Mouse (Mus musculus): ENCODE data around the gene Nexn.

The Nexn gene

DNA sequence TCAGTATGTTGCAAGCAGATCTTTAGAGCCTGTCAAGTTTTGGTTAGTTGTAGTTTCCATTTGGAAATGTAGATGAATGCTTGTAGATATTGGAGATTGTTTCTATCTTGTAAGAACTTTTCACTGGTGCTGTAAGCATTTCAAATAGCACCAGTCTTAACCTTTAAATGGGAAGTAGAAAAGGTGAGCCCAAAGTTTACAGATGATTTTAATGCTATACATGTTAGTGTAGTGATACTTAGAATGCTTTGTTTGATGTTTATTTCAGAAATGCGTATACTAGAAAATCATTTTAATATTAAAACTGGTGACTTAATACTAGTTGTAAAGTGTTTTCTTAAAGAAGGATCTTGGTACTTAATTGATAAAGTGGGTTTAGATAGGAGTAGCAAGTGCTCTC is 30.3 kb downstream of the Nexn start:
- DNase-seq (ENCODE audit: low read depth, low spot score) = no peak

GRCm38 (mm10) chr3:152235238-152235637 is 30.9 kb downstream of the Nexn start:
- no peak for DNase-seq (ENCODE audit: low read depth, low spot score)

- DNase-seq (ENCODE audit: low read depth, low spot score) = no peak
Measured at GRCm38 (mm10) chr3:152231333-152232100, 34.6 kb downstream of the Nexn start.

DNA sequence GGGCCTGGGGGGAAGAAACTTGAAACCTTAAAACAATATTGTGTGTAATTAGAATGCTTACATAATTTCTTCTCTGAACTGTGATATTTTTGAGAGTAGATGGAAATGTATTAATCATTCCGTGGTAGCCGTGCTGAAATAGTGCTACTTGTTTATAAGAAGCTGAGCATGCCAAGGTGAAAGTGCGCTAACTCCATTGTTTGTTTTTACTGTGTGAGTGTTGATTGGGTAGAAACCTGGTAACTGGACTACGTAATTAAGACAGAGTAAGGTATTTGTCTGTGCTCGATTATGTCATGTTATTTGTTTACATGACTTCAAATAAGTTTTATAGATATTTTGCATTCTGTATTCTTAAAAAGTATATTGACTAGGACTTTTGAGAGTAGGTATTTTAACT is 36.9 kb downstream of the Nexn start:
- no peak for DNase-seq (ENCODE audit: low read depth, low spot score)

- no peak for DNase-seq (ENCODE audit: low read depth, low spot score)
Measured at GRCm38 (mm10) chr3:152228843-152229242, 37.3 kb downstream of the Nexn start.

DNA sequence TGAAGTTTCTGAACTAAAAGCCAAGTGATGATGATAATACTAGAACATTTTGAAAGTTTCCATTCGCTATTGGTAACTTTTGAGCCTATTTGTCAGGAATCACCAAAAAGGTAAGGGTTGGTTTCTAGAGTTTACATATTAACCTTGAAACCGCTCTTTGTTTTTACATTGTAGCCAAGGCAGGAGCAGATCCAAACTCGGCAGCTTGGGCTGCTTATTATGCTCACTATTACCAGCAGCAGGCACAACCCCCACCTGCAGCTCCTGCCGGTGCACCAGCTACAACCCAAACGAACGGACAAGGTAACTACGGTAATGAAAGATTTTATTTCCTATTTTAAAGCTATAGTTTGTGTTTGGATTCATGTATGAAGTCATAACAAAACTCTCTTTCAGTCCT is 40.2 kb downstream of the Nexn start:
- no peak for DNase-seq (ENCODE audit: low read depth, low spot score)

DNA sequence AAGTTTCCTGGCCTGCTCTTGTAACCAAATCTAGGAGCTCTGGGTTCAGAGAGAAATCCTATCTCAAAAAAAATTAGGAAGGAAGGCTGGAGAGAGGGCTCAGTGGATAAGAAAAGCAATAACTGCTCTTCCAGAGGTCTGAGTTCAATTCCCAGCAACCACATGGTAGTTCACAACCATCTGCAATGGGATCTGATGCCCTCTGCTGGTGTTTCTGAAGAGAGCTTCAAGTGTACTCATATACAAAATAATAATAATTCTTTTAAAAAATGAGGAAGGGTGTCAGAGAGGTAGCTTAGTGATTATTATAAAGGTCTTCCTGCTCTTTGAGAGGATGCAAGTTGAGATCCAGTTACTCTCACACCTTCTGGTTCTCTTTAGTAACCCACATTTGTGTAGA is 41.2 kb downstream of the Nexn start:
- no peak for DNase-seq (ENCODE audit: low read depth, low spot score)

GRCm38 (mm10) chr3:152213416-152213815 is 52.7 kb downstream of the Nexn start:
- DNase-seq (ENCODE audit: low read depth, low spot score) = no peak

GRCm38 (mm10) chr3:152211731-152212279 is 54.3 kb downstream of the Nexn start:
- DNase-seq (ENCODE audit: low read depth, low spot score) = peak; percentile 89

DNA sequence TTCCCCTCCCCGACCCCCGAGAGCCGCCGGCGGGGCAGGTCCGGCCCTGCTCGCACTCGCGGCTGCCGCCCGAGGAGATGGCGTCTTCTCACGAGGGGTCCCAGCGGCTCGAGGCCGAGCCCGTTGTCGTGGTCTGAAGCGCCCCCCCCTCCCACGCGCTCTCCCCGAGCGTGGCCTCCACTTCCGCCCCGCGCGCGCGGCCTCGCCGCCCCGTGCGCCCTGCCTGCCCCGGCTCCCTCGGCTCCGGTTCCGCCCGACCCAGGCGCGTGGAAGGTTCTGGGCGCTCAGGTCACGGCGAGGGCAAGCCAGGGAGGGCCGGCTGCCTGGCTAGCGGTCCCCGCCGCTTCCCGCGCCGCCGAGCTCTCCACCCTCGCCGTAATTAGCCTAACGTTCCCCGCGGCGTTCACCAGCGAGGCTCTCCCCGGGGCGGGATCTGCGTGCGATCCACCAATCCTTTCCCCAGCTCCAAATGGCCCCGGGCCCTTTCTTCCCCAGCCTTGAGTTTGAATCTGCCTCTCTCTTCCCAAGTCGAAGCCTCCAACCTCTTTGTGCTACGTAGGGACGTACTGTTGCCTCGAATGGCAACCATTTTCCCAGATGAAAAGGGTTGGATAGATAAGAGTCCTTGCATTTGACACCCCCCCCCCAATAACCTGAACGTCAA is 55.3 kb downstream of the Nexn start:
- DNase-seq (ENCODE audit: low read depth, low spot score) = peak; percentile 84

GRCm38 (mm10) chr3:152209967-152210634 is 56.0 kb downstream of the Nexn start, which contains the start of the genes Dnajb4 and Fubp1:
Gene Dnajb4, minus strand, starts transcription at chr3:152210302.
Gene Fubp1, plus strand, starts transcription at chr3:152210422.
- DNase-seq (ENCODE audit: low read depth, low spot score) = peak; percentile 100

- DNase-seq (ENCODE audit: low read depth, low spot score) = peak; percentile 73
Measured at GRCm38 (mm10) chr3:152209177-152209966, 56.8 kb downstream of the Nexn start.

GRCm38 (mm10) chr3:152208096-152208885 is 57.9 kb downstream of the Nexn start:
- DNase-seq (ENCODE audit: low read depth, low spot score) = no peak

- no peak for DNase-seq (ENCODE audit: low read depth, low spot score)
Measured at GRCm38 (mm10) chr3:152207156-152207555, 59.0 kb downstream of the Nexn start.

DNA sequence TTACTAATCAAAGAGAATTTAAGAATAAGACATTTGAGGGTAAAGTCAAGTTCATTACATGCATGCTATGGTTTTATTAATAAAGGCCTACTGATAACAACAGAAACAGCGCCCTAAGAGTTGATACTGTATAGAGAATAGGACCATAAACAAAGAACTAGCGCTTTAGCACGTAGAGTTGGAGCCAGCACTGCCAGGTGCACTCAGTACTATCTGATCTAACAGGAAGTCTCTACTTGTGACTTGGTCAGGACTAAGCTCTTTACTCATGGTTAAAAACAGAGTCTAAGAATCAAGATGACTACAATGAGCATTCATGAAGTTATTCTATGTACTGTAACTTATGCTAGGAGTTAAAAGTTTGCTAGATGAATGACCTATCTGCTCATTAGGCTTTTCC is 61.6 kb downstream of the Nexn start:
- DNase-seq (ENCODE audit: low read depth, low spot score) = no peak

DNA sequence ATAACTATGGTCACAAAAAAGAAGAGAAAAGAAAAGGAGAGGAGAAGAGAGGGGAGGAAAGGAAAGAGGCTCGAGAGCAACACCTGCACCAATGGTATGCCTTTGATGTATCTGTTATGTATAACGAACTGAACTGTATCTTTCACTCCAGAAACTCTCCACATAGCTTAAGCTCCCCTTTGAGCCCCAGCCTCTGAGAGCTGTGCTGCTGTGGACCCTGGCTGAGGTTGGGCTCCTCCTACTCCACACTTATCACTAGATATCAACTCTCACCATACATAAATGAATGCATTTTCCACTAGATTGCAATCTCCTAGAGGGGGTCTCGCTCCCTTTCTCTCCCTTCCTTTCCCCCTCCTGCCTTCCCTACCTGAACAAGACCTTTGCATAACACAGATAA is 62.2 kb downstream of the Nexn start:
- no peak for DNase-seq (ENCODE audit: low read depth, low spot score)

DNA sequence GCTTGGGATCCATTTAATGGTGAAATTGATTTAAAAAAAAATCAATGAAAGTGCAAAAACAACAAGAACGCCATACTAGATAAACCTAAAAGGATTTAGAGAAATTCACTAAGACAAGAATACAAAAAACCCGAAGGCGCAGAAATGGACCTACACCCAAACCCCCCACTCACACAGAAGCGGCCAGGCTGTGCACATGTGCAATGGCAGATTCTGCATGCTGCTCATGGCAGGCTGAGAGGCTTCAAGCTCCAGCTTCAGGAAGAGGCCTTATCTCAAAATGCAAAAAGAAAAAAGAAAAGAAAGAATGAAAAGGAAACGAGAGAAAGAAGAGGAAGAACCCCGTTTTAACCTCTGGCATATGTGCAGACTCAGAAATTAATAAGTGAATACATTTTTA is 62.7 kb downstream of the Nexn start:
- no peak for DNase-seq (ENCODE audit: low read depth, low spot score)

- no peak for DNase-seq (ENCODE audit: low read depth, low spot score)
Measured at GRCm38 (mm10) chr3:152202942-152203341, 63.2 kb downstream of the Nexn start.

- DNase-seq (ENCODE audit: low read depth, low spot score) = no peak
Measured at GRCm38 (mm10) chr3:152201651-152202050, 64.5 kb downstream of the Nexn start.

- DNase-seq (ENCODE audit: low read depth, low spot score) = no peak
Measured at GRCm38 (mm10) chr3:152201181-152201580, 65.0 kb downstream of the Nexn start.

DNA sequence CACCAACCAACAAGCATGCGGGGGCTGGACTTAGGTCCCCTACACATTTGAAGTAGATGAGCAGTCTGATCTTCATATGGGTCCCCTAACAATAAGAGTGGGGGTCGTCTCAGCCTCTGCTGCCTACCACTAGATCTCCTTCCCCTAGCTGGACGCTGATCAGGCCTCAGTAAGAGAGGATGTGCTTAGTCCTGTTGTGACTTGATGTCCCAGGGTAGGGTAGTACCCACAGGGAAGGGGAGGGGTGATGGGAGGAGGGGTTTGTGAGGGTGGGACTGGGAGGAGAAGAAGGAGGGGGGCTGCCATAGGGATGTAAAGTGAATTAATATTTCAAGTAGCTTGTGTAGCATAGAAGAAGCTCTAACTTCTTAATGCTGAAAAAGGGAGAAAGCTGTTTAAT is 67.0 kb downstream of the Nexn start:
- no peak for DNase-seq (ENCODE audit: low read depth, low spot score)

All from CD4-positive helper T cell, adult 2 months (primary cell).